Mouse (Mus musculus): ENCODE data around the gene Ang4. TPM values are rescaled to one million over a fixed set of nuclear protein-coding genes. Genes with fewer than 3 reads are reported as not detected.
"Not testable (repeated sequence)": the region's sequence is repeated elsewhere in the genome, so short reads cannot be mapped to it uniquely, and the experiment has no call there.

The Ang4 gene
- polyA plus RNA-seq, 1 experiment = 0.16 TPM

- TF ChIP-seq POLR2A (IDR thresholded peaks at IDR 0.05; ENCODE audit: control insufficient read depth, low read depth, low read length) (no peak), CTCF (IDR thresholded peaks at IDR 0.05; ENCODE audit: control insufficient read depth, insufficient read depth, insufficient replicate concordance, low read depth, low read length) (no peak)
- Histone ChIP-seq H3K27ac (ENCODE audit: control insufficient read depth, insufficient read depth, low read depth, low read length) (no peak overlapping the region), H3K36me3 (ENCODE audit: control insufficient read depth, insufficient read depth, low read length) (no peaks in the 10 kb centered on the region), H3K27me3 (ENCODE audit: control insufficient read depth, insufficient read depth, low read length) (no peaks in the 10 kb centered on the region), H3K4me3 (ENCODE audit: control insufficient read depth, low read depth, low read length) (no peak overlapping the region), H3K4me1 (ENCODE audit: control insufficient read depth, insufficient read depth, low read length) (no peaks in the 10 kb centered on the region)
These were observed 4.4 kb upstream of the Ang4 start for GRCm38 (mm10) chr14:51777791-51778190.

- not testable (repeated sequence) for H3K27ac ChIP-seq (ENCODE audit: control insufficient read depth, insufficient read depth, low read depth, low read length); H3K27me3 ChIP-seq (ENCODE audit: control insufficient read depth, insufficient read depth, low read length)
These were observed 2.0 kb downstream of the Ang4 start for GRCm38 (mm10) chr14:51771378-51771777.

GRCm38 (mm10) chr14:51755944-51756343 lies 17.4 kb downstream of the Ang4 start:
- no peaks in the 10 kb centered on the region for H3K4me1 ChIP-seq (ENCODE audit: control insufficient read depth, insufficient read depth, low read length)
- H3K27ac ChIP-seq (ENCODE audit: control insufficient read depth, insufficient read depth, low read depth, low read length) = no peak overlapping the region
- H3K36me3 ChIP-seq (ENCODE audit: control insufficient read depth, insufficient read depth, low read length) = no peaks in the 10 kb centered on the region
- TF ChIP-seq POLR2A (IDR thresholded peaks at IDR 0.05; ENCODE audit: control insufficient read depth, low read depth, low read length) (no peak), CTCF (IDR thresholded peaks at IDR 0.05; ENCODE audit: control insufficient read depth, insufficient read depth, insufficient replicate concordance, low read depth, low read length) (no peak)
- no peaks in the 10 kb centered on the region for H3K27me3 ChIP-seq (ENCODE audit: control insufficient read depth, insufficient read depth, low read length)
- H3K4me3 ChIP-seq (ENCODE audit: control insufficient read depth, low read depth, low read length) = no peak overlapping the region

More at GRCm38 (mm10) chr14:51771378-51771777, 2.0 kb downstream of the Ang4 start:
- H3K36me3 ChIP-seq (ENCODE audit: control insufficient read depth, insufficient read depth, low read length); H3K4me1 ChIP-seq (ENCODE audit: control insufficient read depth, insufficient read depth, low read length); H3K4me3 ChIP-seq (ENCODE audit: control insufficient read depth, low read depth, low read length): not testable (repeated sequence)

GRCm38 (mm10) chr14:51740347-51741170 lies 32.8 kb downstream of the Ang4 start:
- Histone ChIP-seq H3K4me3 (ENCODE audit: control insufficient read depth, low read depth, low read length) (peak overlapping the region; percentile 9), H3K27me3 (ENCODE audit: control insufficient read depth, insufficient read depth, low read length) (peaks cover 2% of the 10 kb centered on the region; the same call in 1 of the 2 replicates), H3K27ac (ENCODE audit: control insufficient read depth, insufficient read depth, low read depth, low read length) (no peak overlapping the region), H3K36me3 (ENCODE audit: control insufficient read depth, insufficient read depth, low read length) (no peaks in the 10 kb centered on the region), H3K4me1 (ENCODE audit: control insufficient read depth, insufficient read depth, low read length) (peaks cover 9% of the 10 kb centered on the region)
- no peak for TF ChIP-seq CTCF (IDR thresholded peaks at IDR 0.05; ENCODE audit: control insufficient read depth, insufficient read depth, insufficient replicate concordance, low read depth, low read length)
- no peak for TF ChIP-seq POLR2A (IDR thresholded peaks at IDR 0.05; ENCODE audit: control insufficient read depth, low read depth, low read length)

GRCm38 (mm10) chr14:51739150-51739993 lies 34.0 kb downstream of the Ang4 start:
- no peaks in the 10 kb centered on the region for H3K36me3 ChIP-seq (ENCODE audit: control insufficient read depth, insufficient read depth, low read length)
- H3K4me3 ChIP-seq (ENCODE audit: control insufficient read depth, low read depth, low read length) = no peak overlapping the region
- TF ChIP-seq CTCF (IDR thresholded peaks at IDR 0.05; ENCODE audit: control insufficient read depth, insufficient read depth, insufficient replicate concordance, low read depth, low read length) = no peak
- TF ChIP-seq POLR2A (IDR thresholded peaks at IDR 0.05; ENCODE audit: control insufficient read depth, low read depth, low read length) = no peak
- peaks cover 2% of the 10 kb centered on the region; the same call in 1 of the 2 replicates for H3K27me3 ChIP-seq (ENCODE audit: control insufficient read depth, insufficient read depth, low read length)
- H3K4me1 ChIP-seq (ENCODE audit: control insufficient read depth, insufficient read depth, low read length) = peaks cover 9% of the 10 kb centered on the region
- H3K27ac ChIP-seq (ENCODE audit: control insufficient read depth, insufficient read depth, low read depth, low read length) = no peak overlapping the region

- no peak for TF ChIP-seq CTCF (IDR thresholded peaks at IDR 0.05; ENCODE audit: control insufficient read depth, insufficient read depth, insufficient replicate concordance, low read depth, low read length)
- no peak for TF ChIP-seq POLR2A (IDR thresholded peaks at IDR 0.05; ENCODE audit: control insufficient read depth, low read depth, low read length)
- no peaks in the 10 kb centered on the region for H3K36me3 ChIP-seq (ENCODE audit: control insufficient read depth, insufficient read depth, low read length)
- H3K4me1 ChIP-seq (ENCODE audit: control insufficient read depth, insufficient read depth, low read length) = peaks cover 9% of the 10 kb centered on the region
- H3K27me3 ChIP-seq (ENCODE audit: control insufficient read depth, insufficient read depth, low read length) = peaks cover 2% of the 10 kb centered on the region; the same call in 1 of the 2 replicates
- H3K4me3 ChIP-seq (ENCODE audit: control insufficient read depth, low read depth, low read length) = no peak overlapping the region
- no peak overlapping the region for H3K27ac ChIP-seq (ENCODE audit: control insufficient read depth, insufficient read depth, low read depth, low read length)
These were observed 34.8 kb downstream of the Ang4 start for GRCm38 (mm10) chr14:51738411-51739149.

- no peak overlapping the region for H3K27ac ChIP-seq (ENCODE audit: control insufficient read depth, insufficient read depth, low read depth, low read length)
- no peak for TF ChIP-seq CTCF (IDR thresholded peaks at IDR 0.05; ENCODE audit: control insufficient read depth, insufficient read depth, insufficient replicate concordance, low read depth, low read length)
- no peak for TF ChIP-seq POLR2A (IDR thresholded peaks at IDR 0.05; ENCODE audit: control insufficient read depth, low read depth, low read length)
- no peak overlapping the region for H3K4me3 ChIP-seq (ENCODE audit: control insufficient read depth, low read depth, low read length)
- no peaks in the 10 kb centered on the region for H3K36me3 ChIP-seq (ENCODE audit: control insufficient read depth, insufficient read depth, low read length)
- peaks cover 2% of the 10 kb centered on the region; the same call in 1 of the 2 replicates for H3K27me3 ChIP-seq (ENCODE audit: control insufficient read depth, insufficient read depth, low read length)
- peaks cover 9% of the 10 kb centered on the region for H3K4me1 ChIP-seq (ENCODE audit: control insufficient read depth, insufficient read depth, low read length)
These were observed 35.4 kb downstream of the Ang4 start for GRCm38 (mm10) chr14:51737967-51738366.

All from testis, adult 2 months (tissue).